8 mouse cellular contexts compared by ENCODE assay signal in the genomic region with DNA sequence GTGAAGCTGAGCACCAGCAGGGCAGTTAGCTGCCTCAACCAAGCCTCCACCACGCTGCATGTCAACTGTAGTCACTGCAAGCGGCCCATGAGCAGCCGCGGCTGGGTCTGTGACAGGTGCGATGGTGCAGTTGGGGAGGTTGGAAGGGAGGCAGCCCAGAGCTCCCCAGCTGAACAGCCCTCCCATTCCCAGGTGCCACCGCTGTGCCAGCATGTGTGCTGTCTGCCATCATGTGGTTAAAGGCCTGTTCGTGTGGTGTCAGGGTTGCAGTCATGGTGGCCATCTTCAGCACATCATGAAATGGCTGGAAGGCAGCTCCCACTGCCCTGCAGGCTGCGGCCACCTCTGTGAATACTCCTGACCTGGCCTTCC. TPM values are rescaled to one million over a fixed set of nuclear protein-coding genes. Genes with fewer than 3 reads are reported as not detected.
A peak's percentile ranks its signal among the peaks of the same experiment; 100 is the strongest.
DNase-seq lines count a peak whose midpoint lies in the region; ATAC-seq lines count a peak whose summit lies in the region.

No protein-coding gene starts in this region.

- no peaks in the 10 kb centered on the region for H3K9me3 ChIP-seq in liver, embryonic 11.5 days (ENCODE audit: control insufficient read depth, low read length)
- no peaks in the 10 kb centered on the region for H3K9me3 ChIP-seq in forebrain, embryonic 11.5 days (ENCODE audit: control insufficient read depth, low read length)
- H3K9me3 ChIP-seq in limb, embryonic 10.5 days (replicated peaks) = no peaks in the 10 kb centered on the region
- H3K9me3 ChIP-seq in neural tube, embryonic 13.5 days = no peaks in the 10 kb centered on the region

- H3K27me3 ChIP-seq in liver, embryonic 11.5 days (replicated peaks; ENCODE audit: control insufficient read depth, insufficient read depth, low read length) = no peaks in the 10 kb centered on the region
- H3K27me3 ChIP-seq in forebrain, embryonic 11.5 days (ENCODE audit: control insufficient read depth, insufficient read depth, low read length) = no peaks in the 10 kb centered on the region
- no peaks in the 10 kb centered on the region for H3K27me3 ChIP-seq in limb, embryonic 10.5 days (ENCODE audit: low read depth, poor library complexity, severe bottlenecking)
- H3K27me3 ChIP-seq in neural tube, embryonic 13.5 days = no peaks in the 10 kb centered on the region

- peak overlapping the region; percentile 65 for H3K4me3 ChIP-seq in liver, embryonic 11.5 days (ENCODE audit: low read depth, low read length)
- H3K4me3 ChIP-seq in forebrain, embryonic 11.5 days (ENCODE audit: low read depth, low read length) = peak overlapping the region; percentile 52
- H3K4me3 ChIP-seq in limb, embryonic 10.5 days = peak overlapping the region; percentile 77
- peak overlapping the region; percentile 76 for H3K4me3 ChIP-seq in neural tube, embryonic 13.5 days

- 84% methylated on average over 8 of the region's 8 CpGs for WGBS in liver, embryonic 11.5 days
- 86% methylated on average over 8 of the region's 8 CpGs for WGBS in forebrain, embryonic 11.5 days
- 82% methylated on average over 8 of the region's 8 CpGs for WGBS in limb, embryonic 10.5 days
- WGBS in neural tube, embryonic 13.5 days = 85% methylated on average over 8 of the region's 8 CpGs

- ATAC-seq in liver, embryonic 11.5 days (replicated peaks; ENCODE audit: low FRiP score) = no peak
- no peak for ATAC-seq in forebrain, embryonic 11.5 days (replicated peaks; ENCODE audit: low FRiP score)
- ATAC-seq in neural tube, embryonic 13.5 days (ENCODE audit: low read depth) = no peak

- peaks cover 42% of the 10 kb centered on the region for H3K36me3 ChIP-seq in liver, embryonic 11.5 days (ENCODE audit: control insufficient read depth, insufficient read depth, low read length)
- H3K36me3 ChIP-seq in forebrain, embryonic 11.5 days (ENCODE audit: control insufficient read depth, insufficient read depth, low read length) = peaks cover 9% of the 10 kb centered on the region; the same call in 1 of the 2 replicates
- peaks cover 60% of the 10 kb centered on the region for H3K36me3 ChIP-seq in limb, embryonic 10.5 days
- peaks cover 51% of the 10 kb centered on the region for H3K36me3 ChIP-seq in neural tube, embryonic 13.5 days

- no peak for DNase-seq in liver, embryonic 11.5 days (ENCODE audit: low spot score)
- no peak for DNase-seq in liver
- peak; percentile 55 for DNase-seq in forebrain, embryonic 11.5 days (ENCODE audit: low spot score)
- DNase-seq in limb, embryonic 10.5 days (ENCODE audit: low spot score) = no peak
- DNase-seq in urinary bladder, postnatal 4 days (ENCODE audit: low spot score in 2 of 2) = no peak
- DNase-seq in cerebellum, postnatal 36 days = no peak
- DNase-seq in frontal cortex, adult 2 months (ENCODE audit: extremely low spot score in 1 of 2, low spot score in 1 of 2) = no peak

- H3K4me1 ChIP-seq in liver, embryonic 11.5 days (replicated peaks; ENCODE audit: control insufficient read depth, insufficient read depth, low read length) = peaks cover 47% of the 10 kb centered on the region
- H3K4me1 ChIP-seq in forebrain, embryonic 11.5 days (replicated peaks; ENCODE audit: control insufficient read depth, insufficient read depth, low read length) = peaks cover 31% of the 10 kb centered on the region
- peaks cover 86% of the 10 kb centered on the region for H3K4me1 ChIP-seq in limb, embryonic 10.5 days
- H3K4me1 ChIP-seq in neural tube, embryonic 13.5 days (replicated peaks) = peaks cover 81% of the 10 kb centered on the region

- H3K9ac ChIP-seq in liver, embryonic 11.5 days (ENCODE audit: low read depth, low read length) = no peak overlapping the region; the same call in 1 of the 2 replicates
- H3K9ac ChIP-seq in forebrain, embryonic 11.5 days (ENCODE audit: low read length) = no peak overlapping the region; the same call in 1 of the 2 replicates
- peak overlapping the region; percentile 89 for H3K9ac ChIP-seq in neural tube, embryonic 13.5 days

- peak overlapping the region; percentile 99 for H3K4me2 ChIP-seq in liver, embryonic 11.5 days
- H3K4me2 ChIP-seq in forebrain, embryonic 11.5 days (ENCODE audit: low read depth, low read length, severe bottlenecking) = peak overlapping the region; percentile 86; the same call in 1 of the 2 replicates
- peak overlapping the region; percentile 96 for H3K4me2 ChIP-seq in neural tube, embryonic 13.5 days

- H3K27ac ChIP-seq in liver, embryonic 11.5 days (ENCODE audit: low read depth, low read length) = peak overlapping the region; percentile 82
- H3K27ac ChIP-seq in forebrain, embryonic 11.5 days (ENCODE audit: low read depth, low read length) = no peak overlapping the region; the same call in 1 of the 2 replicates
- H3K27ac ChIP-seq in limb, embryonic 10.5 days = peak overlapping the region; percentile 93
- H3K27ac ChIP-seq in neural tube, embryonic 13.5 days (replicated peaks) = peak overlapping the region; percentile 94

RNA-seq across cellular contexts. Expression of a gene that starts 0.5 kb away (rescaled TPM):
- polyA plus RNA-seq in liver, embryonic 11.5 days (2014; fragmentation: Nextera tagmentation; extraction: Ambion mirVana) = 36.6 and 37.0 TPM in 2 replicates
- polyA plus RNA-seq in forebrain, embryonic 11.5 days (2014; fragmentation: Nextera tagmentation; extraction: Ambion mirVana) = 50.6 and 59.2 TPM in 2 replicates
- polyA plus RNA-seq in limb, embryonic 10.5 days (2016; fragmentation: Nextera tagmentation; extraction: Ambion mirVana) = 52.4 and 54.9 TPM in 2 replicates
- 55.2 and 60.6 TPM in 2 replicates for polyA plus RNA-seq in neural tube, embryonic 13.5 days (2015; fragmentation: Nextera tagmentation; extraction: Ambion mirVana)
- polyA plus RNA-seq in frontal cortex, adult 2 months (2012; rRNA removed) = 65.0 and 65.6 TPM in 2 replicates

RNA-seq across cellular contexts. Expression of a gene that starts 4.8 kb away (rescaled TPM):
- polyA plus RNA-seq in liver, embryonic 11.5 days (2014; fragmentation: Nextera tagmentation; extraction: Ambion mirVana) = 29.8 and 31.9 TPM in 2 replicates
- polyA plus RNA-seq in forebrain, embryonic 11.5 days (2014; fragmentation: Nextera tagmentation; extraction: Ambion mirVana) = 28.4 and 33.6 TPM in 2 replicates
- 31.6 and 32.0 TPM in 2 replicates for polyA plus RNA-seq in limb, embryonic 10.5 days (2016; fragmentation: Nextera tagmentation; extraction: Ambion mirVana)
- polyA plus RNA-seq in neural tube, embryonic 13.5 days (2015; fragmentation: Nextera tagmentation; extraction: Ambion mirVana) = 27.0 and 28.3 TPM in 2 replicates
- 34.8 and 40.0 TPM in 2 replicates for polyA plus RNA-seq in frontal cortex, adult 2 months (2012; rRNA removed)

RNA-seq across cellular contexts. Expression of a gene that starts 5.0 kb away (rescaled TPM):
- polyA plus RNA-seq in liver, embryonic 11.5 days (2014; fragmentation: Nextera tagmentation; extraction: Ambion mirVana) = 249 and 252 TPM in 2 replicates
- polyA plus RNA-seq in forebrain, embryonic 11.5 days (2014; fragmentation: Nextera tagmentation; extraction: Ambion mirVana) = 322 and 358 TPM in 2 replicates
- polyA plus RNA-seq in limb, embryonic 10.5 days (2016; fragmentation: Nextera tagmentation; extraction: Ambion mirVana) = 408 and 426 TPM in 2 replicates
- 284 and 316 TPM in 2 replicates for polyA plus RNA-seq in neural tube, embryonic 13.5 days (2015; fragmentation: Nextera tagmentation; extraction: Ambion mirVana)
- polyA plus RNA-seq in frontal cortex, adult 2 months (2012; rRNA removed) = 272 and 292 TPM in 2 replicates

RNA-seq across cellular contexts. Expression of a gene that starts 8.9 kb away (rescaled TPM):
- 0.60 and 1.6 TPM in 2 replicates for polyA plus RNA-seq in liver, embryonic 11.5 days (2014; fragmentation: Nextera tagmentation; extraction: Ambion mirVana)
- 2.1 and 2.7 TPM in 2 replicates for polyA plus RNA-seq in forebrain, embryonic 11.5 days (2014; fragmentation: Nextera tagmentation; extraction: Ambion mirVana)
- polyA plus RNA-seq in limb, embryonic 10.5 days (2016; fragmentation: Nextera tagmentation; extraction: Ambion mirVana) = 1.0 and 1.2 TPM in 2 replicates
- polyA plus RNA-seq in neural tube, embryonic 13.5 days (2015; fragmentation: Nextera tagmentation; extraction: Ambion mirVana) = 18.9 and 21.1 TPM in 2 replicates
- 106 and 111 TPM in 2 replicates for polyA plus RNA-seq in frontal cortex, adult 2 months (2012; rRNA removed)

RNA-seq across cellular contexts. Expression of a gene that starts 13.4 kb away (rescaled TPM):
- 0.78 and 1.1 TPM in 2 replicates for polyA plus RNA-seq in liver, embryonic 11.5 days (2014; fragmentation: Nextera tagmentation; extraction: Ambion mirVana)
- polyA plus RNA-seq in forebrain, embryonic 11.5 days (2014; fragmentation: Nextera tagmentation; extraction: Ambion mirVana) = 1.6 and 1.9 TPM in 2 replicates
- 1.5 and 1.9 TPM in 2 replicates for polyA plus RNA-seq in limb, embryonic 10.5 days (2016; fragmentation: Nextera tagmentation; extraction: Ambion mirVana)
- 6.9 and 7.5 TPM in 2 replicates for polyA plus RNA-seq in neural tube, embryonic 13.5 days (2015; fragmentation: Nextera tagmentation; extraction: Ambion mirVana)
- polyA plus RNA-seq in frontal cortex, adult 2 months (2012; rRNA removed) = 41.5 and 43.1 TPM in 2 replicates
